Mouse (Mus musculus) bone marrow, adult 2 months (tissue): Measurements from ENCODE around the gene Acpp.

Experiments
- CTCF ChIP-seq: fragments of 200-500 bp; IDR thresholded peaks from 2 replicates; pipeline ENCODE4 v1.5.1; 2011; ENCODE audit warnings: low read length, control low read depth; ENCODE audit not compliant: control insufficient read depth, insufficient read depth
- POLR2A ChIP-seq: fragments of 200-500 bp; IDR thresholded peaks from 2 replicates; pipeline ENCODE4 v1.6.1; 2011; ENCODE audit warnings: low read depth, mild to moderate bottlenecking, control low read depth, low read length, borderline replicate concordance; ENCODE audit not compliant: control insufficient read depth

- TF ChIP-seq POLR2A: no peak
- TF ChIP-seq CTCF: no peak
Measured at GRCm38 (mm10) chr9:104344136-104344535, 6.6 kb upstream of the Acpp start.
